In the genomic region with DNA sequence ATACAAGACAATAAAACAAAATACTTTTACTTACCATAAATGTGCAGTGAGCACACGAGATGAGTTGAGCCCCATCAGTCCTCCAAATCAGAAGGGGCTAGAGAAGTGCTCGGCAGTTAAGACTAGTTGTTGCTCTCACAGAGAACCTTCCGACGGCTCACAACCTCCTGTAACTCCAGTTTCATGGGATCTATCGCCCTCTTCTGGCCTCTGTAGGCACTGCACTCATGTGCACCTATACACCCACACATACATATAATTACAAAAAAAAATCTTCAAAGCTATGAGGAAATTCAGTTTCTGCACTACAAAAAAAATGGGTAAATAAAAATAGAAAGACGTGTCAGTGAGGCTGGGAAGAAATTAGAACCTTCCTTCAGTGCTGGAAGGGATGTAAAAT, we compare ENCODE assay signal across 15 mouse cellular contexts. TPM values are rescaled to one million over a fixed set of nuclear protein-coding genes. Genes with fewer than 3 reads are reported as not detected.
DNase-seq lines count a peak whose midpoint lies in the region; TF ChIP-seq lines count a peak whose summit lies in the region.
"Had no signal": no experiment of that assay in that cellular context is flagged by ENCODE, and none has a peak within 500 bp of the region (broad histone marks: within the 10 kb centered on the region; RNA-seq: fewer than 3 reads in every experiment).

No protein-coding gene starts in this region.

- H3K27ac ChIP-seq in left cerebral cortex, adult 2 months = no peak overlapping the region
- H3K27ac ChIP-seq: limb, embryonic 13.5 days; midbrain, embryonic 13.5 days; neural tube, embryonic 12.5 days had no signal

- intact Hi-C loops in left cerebral cortex, adult 2 months (cut with DNase I) = loop anchor here (5.0 kb wide), 1 partner anchor 63 kb away; no protein-coding TSS in a partner anchor
- intact Hi-C loops in left cerebral cortex, postnatal 25 days (cut with DNase I) = no loop called here

- H3K4me3 ChIP-seq in left cerebral cortex, adult 2 months = no peak overlapping the region
- H3K4me3 ChIP-seq: limb, embryonic 13.5 days; midbrain, embryonic 13.5 days; neural tube, embryonic 12.5 days had no signal

- DNase-seq in left cerebral cortex, adult 2 months (ENCODE audit: extremely low spot score in 1 of 2, low spot score in 2 of 2) = no peak
- no peak for DNase-seq in left cerebral cortex, postnatal 25 days (ENCODE audit: low spot score in 2 of 2)
- DNase-seq in 416B (ENCODE audit: low read depth) = peak; percentile 22
- peak; percentile 35 to 42 for DNase-seq in B cell, adult 2 months
- peak; percentile 76 for DNase-seq in ZHBTc4 (ENCODE audit: low read depth, low spot score)
- no peak for DNase-seq in MN1 (ENCODE audit: low spot score)
- no peak for DNase-seq in left cerebral cortex, adult 11 months (ENCODE audit: low spot score)
- DNase-seq: adrenal gland, postnatal 25 days; cerebellum, adult 11-12 months; gastrocnemius, postnatal 14 days; kidney, postnatal 10 days; right cerebral cortex, adult 18-20 months had no signal

- peak; percentile 32 for TF ChIP-seq CTCF in left cerebral cortex, adult 2 months (IDR thresholded peaks at IDR 0.05)

RNA-seq across cellular contexts. Expression of a gene that starts 21.3 kb away (rescaled TPM):
- total RNA-seq in left cerebral cortex, adult 2 months (2021) = 10 to 100 TPM; 20.7 to 24.0 TPM
- 10 to 100 TPM; 21.5 to 22.6 TPM for total RNA-seq in left cerebral cortex, postnatal 25 days (2021)

RNA-seq across cellular contexts. Expression of a gene that starts 23.5 kb away (rescaled TPM):
- 1 to 10 TPM; 2.3 to 2.5 TPM for total RNA-seq in left cerebral cortex, adult 2 months (2021)
- 1 to 10 TPM; 1.4 TPM for total RNA-seq in left cerebral cortex, postnatal 25 days (2021)

Comparison
In these comparisons a context has a peak if more than half of its experiments do, and no peak if none do; other contexts are left out.
1. DNase-seq: peak in 416B (single experiment), B cell, adult 2 months (2 of 2) and ZHBTc4 (single experiment); none in left cerebral cortex, adult 2 months (0 of 2), left cerebral cortex, postnatal 25 days (0 of 2), MN1 (single experiment) and left cerebral cortex, adult 11 months (single experiment).